Mouse (Mus musculus): Measurements from ENCODE around the gene Fosl1.

DNA sequence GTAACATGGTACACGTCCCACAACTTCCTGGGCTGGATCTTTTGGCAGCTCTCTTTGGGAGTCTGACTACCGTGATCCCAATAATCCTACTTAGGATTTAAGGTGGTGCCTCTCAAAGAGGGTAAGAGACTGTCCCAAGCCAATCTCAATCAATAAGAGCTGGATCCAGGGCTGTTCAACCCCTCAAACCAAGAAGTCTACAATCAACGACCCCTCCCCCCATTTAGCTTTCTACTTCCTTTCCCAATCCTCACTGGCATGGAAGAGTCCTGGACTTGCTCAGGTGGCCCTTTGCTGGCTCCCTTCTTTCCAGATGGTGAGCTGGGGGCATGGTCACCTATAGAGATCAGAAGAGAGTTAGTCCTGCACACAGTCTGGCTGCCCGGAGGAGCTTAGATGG, 39.4 kb downstream of the Fosl1 start:
- TF ChIP-seq CTCF (IDR thresholded peaks at IDR 0.05) (no peak), EP300 (IDR thresholded peaks at IDR 0.05) (no peak)

Measured in lung, postnatal 0 days (tissue).